Mouse (Mus musculus): ENCODE measurements around the gene Cnga4.
"Not testable (repeated sequence)": the region's sequence is repeated elsewhere in the genome, so short reads cannot be mapped to it uniquely, and the experiment has no call there.

Cnga4 gene

DNA sequence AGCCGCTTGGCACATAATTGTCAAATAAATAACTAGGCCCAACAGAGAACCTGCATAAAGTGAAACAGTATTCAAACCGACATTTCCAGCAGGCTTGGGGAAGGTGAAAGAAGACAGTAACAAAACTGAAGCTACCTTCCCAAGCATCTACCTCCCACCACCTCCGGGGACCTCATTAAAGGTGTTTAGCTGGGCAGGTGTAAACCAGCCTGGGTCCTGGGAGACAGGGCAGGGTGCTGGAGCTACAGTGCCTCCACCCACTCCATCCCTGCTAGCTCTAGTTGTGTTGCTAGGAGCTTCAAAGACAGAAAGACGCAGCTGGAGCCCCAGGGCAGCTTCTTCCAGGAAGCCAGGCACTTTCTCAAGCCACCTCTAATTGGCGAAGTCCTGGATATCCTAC lies at the start of gene Cnga4:
Cnga4 (plus strand) TSS at position 301 of the 400 bp plus-strand sequence.
- DNase-seq (ENCODE audit: low read depth, low spot score) = no peak

DNA sequence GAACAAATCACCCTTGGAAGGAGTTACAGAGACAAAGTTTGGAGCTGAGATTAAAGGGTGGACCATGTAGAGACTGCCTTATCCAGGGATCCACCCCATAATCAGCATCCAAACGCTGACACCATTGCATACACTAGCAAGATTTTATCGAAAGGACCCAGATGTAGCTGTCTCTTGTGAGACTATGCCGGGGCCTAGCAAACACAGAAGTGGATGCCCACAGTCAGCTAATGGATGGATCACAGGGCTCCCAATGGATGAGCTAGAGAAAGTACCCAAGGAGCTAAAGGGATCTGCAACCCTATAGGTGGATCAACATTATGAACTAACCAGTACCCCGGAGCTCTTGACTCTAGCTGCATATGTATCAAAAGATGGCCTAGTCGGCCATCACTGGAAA lies 48.3 kb upstream of the Cnga4 start:
- DNase-seq (ENCODE audit: low read depth, low spot score) = not testable (repeated sequence)

DNA sequence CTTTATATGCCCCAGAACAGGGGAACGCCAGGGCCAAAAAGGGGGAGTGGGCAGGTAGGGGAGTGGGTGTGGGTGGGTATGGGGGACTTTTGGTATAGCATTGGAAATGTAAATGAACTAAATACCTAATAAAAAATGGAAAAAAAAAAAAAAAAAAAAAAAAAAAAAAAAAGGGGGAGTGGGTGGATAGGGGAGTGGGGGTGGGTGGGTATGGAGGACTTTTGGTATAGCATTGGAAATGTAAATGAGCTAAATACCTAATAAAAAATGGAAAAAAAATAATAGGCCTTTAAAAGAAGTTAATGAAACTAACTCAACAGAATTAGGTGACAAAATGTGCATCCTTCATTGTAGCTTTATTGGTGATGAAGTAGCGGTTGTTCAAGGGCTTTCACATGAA lies 47.9 kb upstream of the Cnga4 start:
- DNase-seq (ENCODE audit: low read depth, low spot score) = not testable (repeated sequence)

DNA sequence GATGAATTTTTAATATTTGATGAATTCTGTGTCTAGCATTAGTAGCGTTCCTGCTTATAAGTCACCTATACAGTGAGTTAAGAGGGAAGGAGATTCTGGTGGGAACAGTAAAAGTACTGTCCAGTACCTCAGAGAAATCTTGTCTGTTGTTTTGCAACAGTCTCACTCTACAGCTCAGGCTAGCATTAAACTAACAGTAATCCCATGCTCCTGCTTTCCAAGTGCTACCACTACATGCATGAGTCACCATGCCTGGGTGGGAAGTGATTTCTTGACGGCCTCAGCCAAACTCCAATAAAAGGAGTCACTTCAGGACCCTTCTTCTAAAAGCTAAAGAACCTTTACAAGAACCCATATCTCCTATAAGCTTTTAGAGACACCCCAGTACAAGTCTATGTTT lies 42.7 kb upstream of the Cnga4 start:
- no peak for DNase-seq (ENCODE audit: low read depth, low spot score)

DNA sequence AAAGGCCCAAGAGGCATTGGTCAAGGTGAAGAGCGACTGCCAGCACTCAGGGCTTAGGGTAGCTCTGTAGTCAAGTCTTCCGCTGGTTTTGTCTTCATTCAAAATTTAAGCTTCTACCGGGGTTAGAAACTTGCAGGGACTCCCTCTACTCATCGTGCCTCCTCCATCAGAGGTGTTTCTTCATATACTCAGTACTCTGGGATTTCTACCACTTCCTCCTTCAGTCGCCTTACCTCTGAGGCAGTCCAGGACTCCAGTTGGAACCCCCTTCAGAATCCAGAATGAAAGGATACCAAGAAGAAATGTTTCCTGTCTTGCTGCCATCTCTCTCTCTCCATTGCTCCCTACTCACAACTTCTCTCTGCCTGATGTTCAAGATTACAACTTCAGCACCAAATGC lies 37.1 kb upstream of the Cnga4 start:
- no peak for DNase-seq (ENCODE audit: low read depth, low spot score)

DNA sequence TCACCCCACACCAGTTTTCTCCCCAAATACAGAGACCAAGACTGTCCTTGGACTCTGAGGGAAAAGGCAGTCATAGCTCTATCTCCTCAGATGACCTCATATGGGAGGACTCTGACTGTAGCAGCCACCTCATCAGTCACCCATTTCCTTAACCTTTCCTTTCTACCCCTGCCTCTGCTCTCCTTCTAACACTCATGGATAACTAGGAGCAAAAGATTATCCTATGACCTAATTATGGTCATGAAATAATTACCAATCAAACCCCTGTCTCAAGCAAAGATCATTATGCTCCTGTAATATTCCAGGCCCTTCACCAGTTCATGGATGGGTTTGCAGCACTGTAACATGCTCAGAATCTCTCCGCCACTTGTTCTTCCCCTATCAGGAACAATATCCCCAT lies 36.4 kb upstream of the Cnga4 start, which contains the start of gene Olfr692:
Olfr692 (plus strand) TSS at position 301 of the 400 bp plus-strand sequence.
- no peak for DNase-seq (ENCODE audit: low read depth, low spot score)

DNA sequence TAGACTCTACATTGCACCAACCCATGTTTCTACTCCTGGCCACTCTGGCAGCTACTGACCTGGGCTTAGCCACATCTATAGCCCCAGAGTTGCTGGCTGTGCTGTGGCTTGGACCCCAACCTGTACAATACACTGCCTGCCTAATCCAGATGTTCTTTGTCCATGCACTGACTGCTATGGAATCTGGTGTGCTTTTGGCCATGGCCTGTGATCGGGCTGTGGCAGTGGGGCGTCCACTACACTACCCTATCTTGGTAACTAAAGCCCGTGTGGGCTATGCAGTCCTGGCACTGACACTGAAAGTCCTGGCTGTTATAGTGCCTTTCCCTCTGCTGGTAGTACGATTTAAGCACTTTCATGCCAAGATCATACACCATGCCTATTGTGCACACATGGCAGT lies 35.8 kb upstream of the Cnga4 start:
- no peak for DNase-seq (ENCODE audit: low read depth, low spot score)

DNA sequence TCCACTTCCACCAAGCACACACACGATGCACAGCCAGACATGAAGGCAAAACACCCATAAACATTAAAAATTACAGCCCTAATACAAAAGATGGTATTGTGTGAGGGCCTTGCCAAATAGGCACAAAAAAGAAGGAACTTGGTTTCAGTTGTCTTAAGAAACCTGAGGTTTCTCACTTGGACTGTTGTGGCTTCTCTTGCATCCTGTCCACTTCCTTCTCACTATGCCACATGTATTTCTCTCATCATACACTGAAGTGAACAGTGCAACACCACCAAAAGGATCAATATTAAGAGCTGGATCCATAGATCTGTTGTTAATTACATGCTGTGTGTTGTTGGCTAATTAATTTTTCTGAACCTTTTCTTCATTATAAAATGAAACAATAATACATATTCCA lies 31.5 kb upstream of the Cnga4 start:
- no peak for DNase-seq (ENCODE audit: low read depth, low spot score)

DNA sequence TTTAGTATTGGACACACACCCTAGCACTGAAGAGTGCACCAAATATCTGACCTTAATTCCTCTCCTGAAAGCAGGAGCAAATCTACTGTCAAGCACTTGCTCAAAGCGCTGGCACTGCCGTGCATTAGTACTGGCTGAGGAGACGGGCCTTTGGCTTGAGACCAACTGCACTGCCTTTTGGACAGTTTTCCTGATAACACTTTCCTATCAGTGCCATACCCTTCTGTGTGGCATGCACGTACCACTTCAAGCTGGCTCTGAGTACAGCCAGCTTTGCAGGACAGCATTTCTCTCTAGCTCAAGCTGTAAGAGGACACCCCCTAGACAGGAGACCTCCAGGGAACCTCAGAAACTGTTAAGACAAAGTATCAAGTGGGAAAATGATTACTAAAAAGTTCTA lies 30.9 kb upstream of the Cnga4 start:
- no peak for DNase-seq (ENCODE audit: low read depth, low spot score)

DNA sequence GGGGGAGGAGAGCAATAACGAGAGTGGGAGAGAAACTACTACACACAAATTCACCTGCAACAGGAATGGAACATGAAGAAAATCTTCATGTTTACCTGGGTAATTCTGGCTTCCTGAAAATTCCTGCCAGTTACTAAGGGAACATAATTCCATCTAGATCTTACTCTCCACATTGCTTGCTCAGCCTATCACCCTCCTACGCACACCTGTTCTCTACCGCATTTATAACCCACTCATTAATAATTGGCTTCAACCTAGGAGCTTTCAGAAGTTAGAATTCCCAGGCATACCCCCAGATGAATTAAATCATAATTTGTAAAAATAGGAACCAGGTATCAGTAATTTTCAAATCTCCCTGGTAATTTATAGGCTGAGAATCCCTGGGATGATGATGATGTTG lies 30.4 kb upstream of the Cnga4 start:
- no peak for DNase-seq (ENCODE audit: low read depth, low spot score)

DNA sequence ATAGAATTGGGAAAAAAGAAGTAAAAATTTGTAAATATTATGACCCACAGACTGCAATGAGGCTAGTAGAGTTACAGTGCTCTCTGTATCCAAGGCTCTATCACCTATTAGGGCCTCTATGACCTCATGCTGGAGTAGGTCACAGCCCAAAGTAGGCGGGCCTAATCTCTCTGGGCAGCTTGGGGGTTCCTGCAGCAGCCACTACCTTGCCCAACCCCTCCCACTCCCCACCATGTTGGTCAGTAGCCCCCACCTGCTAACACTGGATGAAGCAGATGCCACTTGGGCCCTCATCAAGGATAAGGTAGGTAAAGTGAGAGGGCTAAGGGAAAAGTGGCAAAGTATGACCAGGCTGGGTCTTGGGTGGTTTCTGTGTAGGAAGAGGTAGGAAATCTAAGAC lies 29.5 kb upstream of the Cnga4 start, which contains the start of gene Gm5901:
Gm5901 (plus strand) TSS at position 173 of the 400 bp plus-strand sequence.
- DNase-seq (ENCODE audit: low read depth, low spot score) = no peak

DNA sequence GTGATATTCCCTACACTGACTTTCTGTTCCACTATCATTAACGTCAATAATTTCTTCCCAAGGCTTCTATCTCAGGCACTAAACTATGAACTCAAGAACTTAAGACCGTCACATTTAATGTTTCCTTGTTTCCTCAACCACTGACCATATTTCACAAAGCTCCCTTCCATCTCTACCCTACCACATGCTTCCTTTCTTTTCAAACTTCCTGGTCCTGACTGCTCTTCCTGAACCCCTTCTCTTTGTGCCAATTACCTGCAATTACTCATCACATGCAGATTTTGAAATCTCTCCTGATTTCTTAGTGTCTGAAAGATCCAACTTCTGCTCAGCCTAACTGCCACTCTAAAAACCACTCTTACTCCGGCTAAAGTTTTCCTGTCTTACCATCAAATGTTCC lies 24.0 kb upstream of the Cnga4 start:
- no peak for DNase-seq (ENCODE audit: low read depth, low spot score)

DNA sequence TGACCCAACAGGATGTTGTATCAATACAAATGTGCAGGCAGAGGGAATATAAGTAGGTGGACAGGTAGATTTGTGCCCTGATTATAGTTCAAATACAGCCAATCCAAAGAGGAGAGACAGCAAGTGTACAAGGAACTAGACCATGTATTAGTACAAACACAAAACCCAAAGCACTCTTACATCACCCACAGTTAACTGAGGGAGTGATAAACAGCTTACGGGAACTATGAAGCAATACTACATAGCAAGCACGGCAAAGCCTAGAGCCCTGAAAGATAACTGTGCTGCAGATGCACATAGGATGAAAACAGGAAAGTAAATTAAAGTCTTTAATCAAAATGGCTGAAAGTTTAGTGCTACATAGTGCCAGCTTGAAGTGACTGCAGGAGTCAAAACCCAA lies 16.7 kb upstream of the Cnga4 start:
- no peak for DNase-seq (ENCODE audit: low read depth, low spot score)

DNA sequence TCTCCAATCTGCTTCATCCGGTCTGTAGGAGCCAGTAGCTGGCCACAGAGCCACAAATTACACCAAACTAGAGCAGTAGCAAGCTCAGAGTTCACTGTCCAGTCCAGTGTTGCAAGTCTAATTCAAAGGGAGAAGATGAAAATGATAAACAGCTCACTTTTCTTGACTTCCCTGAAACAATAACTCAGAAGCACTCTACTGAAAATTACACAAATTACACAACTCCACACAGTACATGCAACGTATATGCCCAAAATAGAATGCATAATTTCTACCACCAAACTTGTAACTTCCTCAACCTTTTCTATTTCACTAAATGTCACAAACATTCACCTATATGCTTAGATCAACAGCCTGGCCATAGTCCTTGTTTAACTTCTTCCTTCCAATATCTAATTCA lies 14.1 kb upstream of the Cnga4 start:
- DNase-seq (ENCODE audit: low read depth, low spot score) = no peak

DNA sequence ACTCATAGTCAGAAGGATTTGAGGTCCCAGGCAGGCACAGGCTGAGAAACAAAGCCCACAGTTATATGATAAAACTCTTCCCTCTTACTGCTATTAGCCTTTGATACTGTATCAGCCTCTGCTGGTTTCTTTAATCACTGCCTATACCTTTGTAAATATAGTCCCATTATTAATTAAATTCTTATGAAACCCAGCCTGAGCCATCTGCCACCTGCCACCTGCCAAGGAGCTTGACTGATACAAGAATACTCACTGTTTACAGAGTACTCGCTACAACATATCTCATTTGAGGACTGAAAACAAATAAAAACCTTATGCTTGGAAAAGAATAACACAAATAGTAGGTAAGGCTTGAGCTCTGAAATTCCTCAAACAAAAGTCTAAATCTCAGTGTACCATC lies 9.8 kb upstream of the Cnga4 start:
- DNase-seq (ENCODE audit: low read depth, low spot score) = no peak

DNA sequence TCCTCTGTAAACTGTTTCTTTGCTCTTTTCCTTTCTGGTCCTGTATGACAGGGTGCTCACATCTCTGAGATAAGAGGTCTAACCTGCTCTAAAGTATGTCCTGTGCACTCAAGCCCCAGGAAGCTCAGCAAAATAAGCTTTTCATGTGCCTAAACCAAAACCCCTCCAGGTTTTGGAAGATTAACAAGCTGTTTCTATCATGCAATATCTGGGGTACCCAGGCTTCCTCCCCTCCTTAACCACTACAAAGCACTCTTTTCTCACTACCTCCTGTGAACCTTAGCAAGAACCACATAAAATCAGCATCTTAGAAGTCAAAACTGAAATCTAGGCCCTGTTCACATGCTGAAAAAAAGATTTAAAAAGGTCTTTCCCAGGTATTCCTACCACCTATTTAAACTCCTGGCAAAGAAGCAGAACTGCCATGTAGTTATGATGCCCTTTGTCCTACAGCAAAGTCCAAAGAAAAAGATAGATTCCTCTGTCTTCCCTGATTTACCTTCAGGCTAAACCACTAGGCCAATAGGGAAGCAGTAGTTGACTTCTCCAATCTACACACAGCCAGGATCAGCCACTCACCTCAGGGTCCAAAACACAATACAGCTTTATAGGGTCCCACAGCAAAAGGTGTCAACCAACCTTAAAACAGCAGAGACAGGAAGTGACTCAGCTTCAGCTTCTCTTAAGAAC lies 9.1 kb upstream of the Cnga4 start:
- peak; percentile 55 for DNase-seq (ENCODE audit: low read depth, low spot score)

DNA sequence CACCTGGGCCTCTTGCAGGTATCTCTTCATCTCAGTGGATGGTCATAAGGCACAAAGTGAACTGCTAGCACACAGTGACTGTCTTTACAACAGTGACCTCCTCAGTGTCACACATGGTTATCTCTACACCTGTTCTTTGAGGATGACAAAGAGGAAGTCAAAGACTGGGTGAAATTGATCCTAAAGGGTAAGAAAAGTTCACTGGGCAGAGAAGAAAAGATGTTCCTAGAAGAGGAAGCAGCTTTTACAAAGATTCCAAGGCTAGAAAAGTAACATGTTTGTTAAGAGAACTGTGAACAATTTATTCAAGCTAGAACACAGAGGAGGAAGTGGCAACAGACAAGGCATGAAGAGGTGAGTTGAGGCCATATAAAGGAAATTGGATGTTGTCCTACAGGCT lies 8.2 kb upstream of the Cnga4 start:
- no peak for DNase-seq (ENCODE audit: low read depth, low spot score)

DNA sequence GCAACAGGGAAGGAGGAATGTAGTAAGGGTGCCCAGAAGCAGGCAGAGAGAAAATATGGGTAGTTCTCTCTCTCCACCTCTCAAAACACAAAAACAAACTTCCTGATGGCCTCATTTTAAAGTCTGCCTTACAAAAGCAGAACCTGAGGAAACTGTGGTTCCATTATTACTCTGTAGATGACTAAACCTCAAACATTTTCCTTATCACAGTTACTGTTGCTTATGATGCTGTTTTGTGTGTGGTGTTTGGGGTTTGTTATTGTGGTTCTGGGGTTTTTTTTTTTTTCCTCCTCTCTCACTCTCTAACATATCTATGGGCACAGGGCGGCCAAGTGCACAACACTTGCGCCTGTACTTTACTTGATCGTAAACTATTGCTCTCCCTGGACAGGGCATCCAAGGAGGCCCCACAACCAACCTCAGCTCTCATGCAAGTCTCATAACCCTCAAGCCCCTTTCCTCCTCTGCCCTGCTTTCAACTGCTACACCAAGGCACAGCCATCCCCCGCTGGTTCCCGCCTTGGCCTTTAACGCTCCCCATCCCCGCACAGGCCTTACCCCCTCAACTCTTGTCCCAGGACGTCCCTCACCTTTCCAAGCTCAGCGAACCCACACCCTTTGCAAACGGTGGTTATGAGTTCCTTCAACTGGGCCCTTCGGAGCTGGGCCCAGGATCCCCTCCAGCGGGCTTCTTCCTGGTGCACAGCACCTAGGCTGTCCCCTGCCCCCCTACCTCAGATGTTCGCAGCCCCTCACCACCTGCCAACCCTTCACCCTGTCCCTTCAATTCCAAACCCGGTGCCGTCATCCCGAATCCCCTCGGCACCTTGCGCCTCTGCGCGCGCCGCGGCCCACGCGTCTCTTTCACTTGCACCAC lies 5.1 kb upstream of the Cnga4 start:
- peak; percentile 77 for DNase-seq (ENCODE audit: low read depth, low spot score)

DNA sequence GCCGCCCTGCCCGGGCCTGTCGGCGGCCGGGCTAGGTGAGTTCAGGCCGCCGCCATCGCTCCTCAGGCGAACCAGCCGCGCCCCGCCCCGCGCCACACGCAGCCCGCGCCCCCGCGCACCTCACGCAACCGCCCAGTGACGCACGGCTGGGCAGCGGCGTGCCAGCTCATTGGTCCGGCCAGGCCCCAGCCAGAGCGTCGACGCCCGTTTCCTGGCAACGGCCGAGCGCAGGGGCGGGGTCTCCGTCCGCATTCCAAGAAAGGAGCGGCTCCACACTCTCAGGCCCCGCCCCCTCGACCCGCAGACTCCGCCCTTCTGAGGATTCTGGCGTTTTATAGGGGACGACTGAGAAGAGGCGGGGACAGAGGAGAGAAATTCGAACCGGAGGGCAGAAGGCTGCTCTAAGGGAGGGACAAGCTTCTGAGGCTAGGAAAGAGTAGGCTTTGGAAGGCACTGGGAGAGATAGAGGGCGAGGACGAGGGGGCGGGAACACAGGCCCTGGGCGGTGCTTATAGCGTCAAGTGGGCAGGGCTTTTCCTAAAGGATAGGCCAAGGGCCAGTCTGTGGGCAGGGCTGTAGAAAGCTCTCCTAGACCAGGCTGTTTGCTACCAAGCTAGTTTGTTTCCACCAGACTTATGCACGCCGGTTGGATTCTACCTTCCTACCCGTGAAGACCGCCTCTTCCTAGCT lies 4.3 kb upstream of the Cnga4 start, which contains the start of gene Fam160a2:
Fam160a2 (minus strand) TSS at position 120 of the 690 bp plus-strand sequence.
- peak; percentile 97 for DNase-seq (ENCODE audit: low read depth, low spot score)

DNA sequence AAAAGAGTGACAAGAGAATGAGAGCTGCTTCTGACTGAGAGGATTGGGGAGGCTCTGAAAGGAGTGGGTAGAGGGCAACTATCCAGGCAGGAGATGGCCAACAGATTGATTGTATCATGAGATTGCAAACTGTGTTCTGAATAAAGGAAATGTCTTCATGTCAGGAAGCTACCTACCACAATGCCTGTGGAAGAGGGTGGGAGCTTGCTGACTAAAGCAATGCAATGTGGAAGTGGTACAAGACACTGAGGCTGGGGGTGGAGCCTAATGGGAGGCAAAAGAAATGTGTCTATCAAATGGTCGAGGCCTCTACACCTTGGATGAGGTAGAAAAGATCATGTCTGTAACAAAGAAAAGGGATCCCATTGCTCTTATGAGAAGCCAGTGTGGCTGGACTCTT lies 2.0 kb downstream of the Cnga4 start:
- DNase-seq (ENCODE audit: low read depth, low spot score) = no peak

DNA sequence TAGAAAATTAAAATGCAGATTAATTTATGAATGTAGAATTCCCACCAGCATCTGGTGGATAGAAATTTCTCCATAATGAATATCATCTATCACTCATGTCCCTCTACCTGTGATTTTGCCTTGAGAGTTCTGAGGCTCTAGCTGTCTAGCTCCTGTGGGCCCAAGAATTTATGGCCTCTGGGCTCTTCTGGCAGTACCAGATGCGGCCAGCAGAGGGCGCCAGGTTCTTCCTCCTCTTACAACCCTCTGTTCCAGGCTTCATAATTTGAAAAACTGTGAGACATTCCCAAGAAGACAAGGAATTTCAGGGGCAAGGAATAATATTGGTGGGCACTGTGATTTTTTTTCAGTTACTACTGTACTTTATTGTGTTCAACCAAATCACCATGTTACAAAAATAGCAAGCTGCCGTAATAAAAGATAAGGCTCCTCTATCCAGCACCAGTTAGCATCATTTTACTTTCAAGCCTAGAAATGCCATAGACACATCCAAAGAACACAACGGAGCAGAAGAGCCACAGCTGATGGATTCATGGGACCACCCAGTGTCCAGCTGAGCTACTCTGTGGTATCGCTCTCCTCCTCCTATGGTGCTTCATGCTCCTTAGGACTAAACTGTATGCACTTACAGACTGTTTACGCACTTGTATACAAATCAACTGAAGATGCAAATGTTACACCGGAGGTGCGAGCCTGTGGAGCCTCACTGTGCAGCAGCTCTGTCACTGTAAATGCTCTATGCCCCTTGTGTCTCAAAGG lies 7.7 kb downstream of the Cnga4 start:
- DNase-seq (ENCODE audit: low read depth, low spot score) = peak; percentile 53
